Mouse (Mus musculus) adipose tissue, adult 10 weeks (tissue): ENCODE measurements around the gene Tyw3. TPM values are rescaled to one million over a fixed set of nuclear protein-coding genes. Genes with fewer than 3 reads are reported as not detected.

ENCODE experiments used
- polyA plus RNA-seq: library from polyadenylated mRNA; stranded (reverse); fragments of 350-450 nt; fragmentation: Illumina TruSeq; extraction: RNeasy Lipid Tissue Mini Kit (QIAGEN cat#74804); gene quantifications from one replicate; pipeline ENCODE4 v1.2.3, GENCODE M21; 2014; ENCODE audit warnings: low read depth, low replicate concordance

Gene Tyw3
- polyA plus RNA-seq, result 3.4 TPM

DNA sequence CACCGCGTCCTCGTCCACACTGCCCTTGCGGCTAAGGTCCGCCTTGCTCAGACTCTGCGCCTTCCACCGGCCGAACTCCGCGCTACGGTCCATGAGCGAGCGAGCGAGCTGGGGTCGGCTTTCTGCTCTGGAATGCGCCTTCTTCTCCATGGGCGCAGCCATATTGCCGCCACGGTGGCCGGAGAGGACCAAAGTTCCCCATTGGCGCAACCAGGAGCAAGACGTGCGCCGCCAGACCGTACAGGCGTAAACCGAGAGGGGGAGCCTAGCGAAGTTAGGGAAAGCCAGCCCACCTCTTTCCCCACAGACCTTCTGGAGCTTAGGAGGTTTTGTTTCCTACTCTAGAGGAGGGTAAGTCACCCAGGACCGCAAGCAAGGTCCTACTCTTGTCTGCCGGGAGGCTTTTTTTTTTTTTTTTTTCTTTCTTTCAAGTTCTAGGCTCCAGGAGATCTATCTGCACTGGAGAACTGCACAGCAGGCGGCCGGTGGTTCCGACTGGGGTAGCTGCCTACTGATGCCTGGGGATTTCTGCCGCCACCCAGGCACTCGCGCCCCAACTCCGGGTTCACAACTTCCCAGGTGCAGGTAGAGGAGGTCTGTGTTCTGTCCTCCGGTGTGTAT is at the start of gene Tyw3:
TSS of gene Tyw3 (minus strand) at position 171 of the 621 bp plus-strand sequence.

DNA sequence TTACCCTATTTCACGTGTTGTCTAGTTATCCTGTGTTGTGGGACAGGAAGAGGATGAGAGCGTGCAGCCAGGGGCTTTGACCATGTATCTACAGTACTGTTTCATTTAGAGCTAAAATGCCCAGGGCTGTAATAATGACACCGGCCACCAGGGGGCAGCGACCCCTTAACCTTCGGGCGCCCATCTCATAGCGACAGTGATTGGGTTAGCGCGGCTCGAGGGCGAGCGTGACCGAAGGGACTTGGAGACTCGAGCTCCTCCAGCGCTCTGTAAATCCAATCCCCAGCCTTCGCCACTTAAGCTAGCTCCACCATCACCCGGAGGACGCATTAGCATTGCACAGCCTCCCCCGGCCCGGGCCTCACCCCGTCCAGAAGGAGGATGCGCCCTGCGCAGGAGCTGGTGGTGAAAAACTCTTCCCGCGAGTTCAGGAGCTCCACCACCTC is 393 bp downstream of the Tyw3 start, which contains the start of gene Cryz:
TSS of gene Cryz (plus strand) at position 224 of the 446 bp plus-strand sequence.

Other genes starting within 250 kb of the Tyw3 start
- 18.3 TPM for gene Cryz, start 393 bp downstream of the Tyw3 start, polyA plus RNA-seq
- 3.9 TPM for gene Erich3, start 66.8 kb upstream of the Tyw3 start, polyA plus RNA-seq